ENCODE assay signal across 10 mouse cellular contexts in genomic region chr1:133222445-133222995, GRCm38 (mm10). TPM values are rescaled to one million over a fixed set of nuclear protein-coding genes. Genes with fewer than 3 reads are reported as not detected.
DNase-seq lines count a peak whose midpoint lies in the region; ATAC-seq and TF ChIP-seq lines count a peak whose summit lies in the region.
"Had no signal": no experiment of that assay in that cellular context is flagged by ENCODE, and none has a peak within 500 bp of the region (broad histone marks: within the 10 kb centered on the region; RNA-seq: fewer than 3 reads in every experiment).

No protein-coding gene starts in this region.

- no peak overlapping the region for H3K4me3 ChIP-seq in liver, adult 2 months (ENCODE audit: insufficient read depth, low read depth, low read length)
- no peak overlapping the region for H3K4me3 ChIP-seq in liver, embryonic 11.5 days (ENCODE audit: low read depth, low read length)
- H3K4me3 ChIP-seq in forebrain, embryonic 15.5 days: no peak overlapping the region
- no peak overlapping the region for H3K4me3 ChIP-seq in hindbrain, embryonic 14.5 days (replicated peaks; ENCODE audit: low read length)
- no peak overlapping the region for H3K4me3 ChIP-seq in myocyte
- H3K4me3 ChIP-seq: limb, embryonic 12.5 days had no signal

- H3K4me1 ChIP-seq in liver, adult 2 months (ENCODE audit: control insufficient read depth, insufficient read depth, low read length): peaks cover 38% of the 10 kb centered on the region
- peaks cover 6% of the 10 kb centered on the region for H3K4me1 ChIP-seq in liver, embryonic 11.5 days (replicated peaks; ENCODE audit: control insufficient read depth, insufficient read depth, low read length)
- peaks cover 37% of the 10 kb centered on the region for H3K4me1 ChIP-seq in forebrain, embryonic 15.5 days
- peaks cover 34% of the 10 kb centered on the region for H3K4me1 ChIP-seq in hindbrain, embryonic 14.5 days (replicated peaks; ENCODE audit: control insufficient read depth, insufficient read depth, low read length)

- peak overlapping the region; percentile 39 for H3K27ac ChIP-seq in liver, adult 2 months (replicated peaks; ENCODE audit: insufficient read depth, low read depth, low read length)
- H3K27ac ChIP-seq in liver, embryonic 11.5 days (ENCODE audit: low read depth, low read length): no peak overlapping the region
- no peak overlapping the region for H3K27ac ChIP-seq in forebrain, embryonic 15.5 days (replicated peaks)
- H3K27ac ChIP-seq in hindbrain, embryonic 14.5 days: peak overlapping the region; percentile 45; the same call in 1 of the 2 replicates
- H3K27ac ChIP-seq: limb, embryonic 12.5 days had no signal

- H3K36me3 ChIP-seq in liver, adult 2 months (ENCODE audit: control insufficient read depth, insufficient read depth, low read length): no peaks in the 10 kb centered on the region
- H3K36me3 ChIP-seq in liver, embryonic 11.5 days (ENCODE audit: control insufficient read depth, insufficient read depth, low read length): no peaks in the 10 kb centered on the region
- H3K36me3 ChIP-seq in forebrain, embryonic 15.5 days: no peaks in the 10 kb centered on the region
- no peaks in the 10 kb centered on the region for H3K36me3 ChIP-seq in hindbrain, embryonic 14.5 days (replicated peaks; ENCODE audit: control insufficient read depth, insufficient read depth)
- no peaks in the 10 kb centered on the region for H3K36me3 ChIP-seq in myocyte (ENCODE audit: control insufficient read depth, insufficient read depth)
- H3K36me3 ChIP-seq: limb, embryonic 12.5 days had no signal

- no peaks in the 10 kb centered on the region for H3K79me2 ChIP-seq in liver, adult 2 months (ENCODE audit: control insufficient read depth, insufficient read depth, low read length)
- no peaks in the 10 kb centered on the region for H3K79me2 ChIP-seq in myocyte (ENCODE audit: control insufficient read depth, insufficient read depth)

- no peak for TF ChIP-seq CTCF in liver, adult 2 months (IDR thresholded peaks at IDR 0.05; ENCODE audit: low read depth, low read length)

- 27% methylated on average over 6 of the region's 6 CpGs for WGBS in liver, adult 2 months
- WGBS in liver, embryonic 11.5 days: 42% methylated on average over 6 of the region's 6 CpGs
- 24% methylated on average over 6 of the region's 6 CpGs for WGBS in forebrain, embryonic 15.5 days
- WGBS in hindbrain, embryonic 14.5 days: 29% methylated on average over 6 of the region's 6 CpGs

- ATAC-seq in liver, embryonic 11.5 days (replicated peaks; ENCODE audit: low FRiP score): no peak
- 0 out of 2 replicates have a peak, but pooled peaks have one; percentile 19 for ATAC-seq in forebrain, embryonic 15.5 days (replicated peaks)
- no peak for ATAC-seq in hindbrain, embryonic 14.5 days (ENCODE audit: low FRiP score)

- no peak overlapping the region for H3K4me2 ChIP-seq in liver, embryonic 11.5 days
- H3K4me2 ChIP-seq in forebrain, embryonic 15.5 days (replicated peaks): no peak overlapping the region
- H3K4me2 ChIP-seq in hindbrain, embryonic 14.5 days (replicated peaks): no peak overlapping the region
- H3K4me2 ChIP-seq in myocyte (ENCODE audit: low read depth): peak overlapping the region; percentile 18
- H3K4me2 ChIP-seq: limb, embryonic 12.5 days had no signal

- no peak for TF ChIP-seq POLR2A in liver, adult 2 months (IDR thresholded peaks at IDR 0.05; ENCODE audit: extremely low read depth, insufficient read depth, low read length)
- TF ChIP-seq POLR2A in myocyte (IDR thresholded peaks at IDR 0.05; ENCODE audit: insufficient read length, low read depth): no peak

- H3K9me3 ChIP-seq in liver, embryonic 11.5 days (ENCODE audit: control insufficient read depth, low read length): no peaks in the 10 kb centered on the region
- no peaks in the 10 kb centered on the region for H3K9me3 ChIP-seq in forebrain, embryonic 15.5 days
- H3K9me3 ChIP-seq in hindbrain, embryonic 14.5 days (ENCODE audit: control insufficient read depth, low read length): no peaks in the 10 kb centered on the region
- H3K9me3 ChIP-seq: limb, embryonic 12.5 days had no signal

- DNase-seq in liver, adult 2 months (ENCODE audit: extremely low read depth, low read depth, low spot score): peak; percentile 45
- DNase-seq in liver, embryonic 11.5 days (ENCODE audit: low spot score): no peak
- no peak for DNase-seq in hindbrain, embryonic 14.5 days (ENCODE audit: low spot score)
- no peak for DNase-seq in urinary bladder, adult 2 months (ENCODE audit: low spot score)
- no peak for DNase-seq in cerebellum, adult 11-12 months
- DNase-seq in thymus, postnatal 25 days: no peak
- DNase-seq: gastrocnemius, postnatal 14 days had no signal

- no peak overlapping the region for H3ac ChIP-seq in myocyte (ENCODE audit: control insufficient read depth, insufficient read length)

- peak overlapping the region; percentile 35; the same call in 1 of the 2 replicates for H3K9ac ChIP-seq in liver, adult 2 months (ENCODE audit: low read depth, low read length)
- H3K9ac ChIP-seq in liver, embryonic 11.5 days (ENCODE audit: low read depth, low read length): no peak overlapping the region
- H3K9ac ChIP-seq in forebrain, embryonic 15.5 days (replicated peaks): no peak overlapping the region
- no peak overlapping the region for H3K9ac ChIP-seq in hindbrain, embryonic 14.5 days
- H3K9ac ChIP-seq: limb, embryonic 12.5 days had no signal

- H3K27me3 ChIP-seq in liver, adult 2 months (ENCODE audit: control insufficient read depth, insufficient read depth, low read length): no peaks in the 10 kb centered on the region
- peaks cover 25% of the 10 kb centered on the region for H3K27me3 ChIP-seq in liver, embryonic 11.5 days (replicated peaks; ENCODE audit: control insufficient read depth, insufficient read depth, low read length)
- H3K27me3 ChIP-seq in forebrain, embryonic 15.5 days: no peaks in the 10 kb centered on the region
- no peaks in the 10 kb centered on the region for H3K27me3 ChIP-seq in hindbrain, embryonic 14.5 days (ENCODE audit: control insufficient read depth, insufficient read depth, low read length)
- peaks cover 6% of the 10 kb centered on the region for H3K27me3 ChIP-seq in myocyte (ENCODE audit: control insufficient read depth, insufficient read depth, insufficient read length)

TF ChIP-seq in myocyte, 11 proteins besides CTCF, POLR2A, EP300 and RAD21:
- TF ChIP-seq POLR2AphosphoS2 (IDR thresholded peaks at IDR 0.05; ENCODE audit: insufficient read length, low read depth) (no peak), MYOD1 (IDR thresholded peaks at IDR 0.05; ENCODE audit: control insufficient read depth in 1 of 3, insufficient read length in 2 of 3, low read depth in 2 of 3) (peak in 2 of 3 experiments; percentile 54 to 86), SRF (IDR thresholded peaks at IDR 0.05; ENCODE audit: control insufficient read depth, insufficient read length, low read depth) (no peak), TCF12 (IDR thresholded peaks at IDR 0.05; ENCODE audit: insufficient read depth, poor library complexity, severe bottlenecking) (peak; percentile 14), CEBPB (IDR thresholded peaks at IDR 0.05; ENCODE audit: insufficient read depth, poor library complexity, severe bottlenecking) (no peak), USF1 (IDR thresholded peaks at IDR 0.05; ENCODE audit: low read depth) (no peak), REST (IDR thresholded peaks at IDR 0.05; ENCODE audit: insufficient read depth, insufficient read length) (no peak), MAX (IDR thresholded peaks at IDR 0.05; ENCODE audit: low read depth) (no peak), E2F4 (IDR thresholded peaks at IDR 0.05; ENCODE audit: insufficient read depth) (no peak), MYOG (IDR thresholded peaks at IDR 0.05; ENCODE audit: control insufficient read depth in 1 of 3, insufficient read depth in 1 of 3, insufficient read length in 2 of 3, low read depth in 2 of 3) (peak in 2 of 3 experiments; percentile 25 to 73), TCF3 (IDR thresholded peaks at IDR 0.05; ENCODE audit: insufficient read length, low read depth) (peak; percentile 16)
TF ChIP-seq in myocyte: peak in this region for 4.

RNA-seq across cellular contexts. Expression of gene Plekha6, which starts 58.5 kb away (rescaled TPM):
- total RNA-seq in liver, adult 2 months (2014; rRNA removed): 20.5 and 22.8 TPM in 2 replicates
- 29.0 and 37.2 TPM in 2 replicates for polyA plus RNA-seq in liver, adult 2 months (2012; rRNA removed)
- polyA plus RNA-seq in liver, embryonic 11.5 days (2014; fragmentation: Nextera tagmentation; extraction: Ambion mirVana): 4.1 and 4.3 TPM in 2 replicates
- polyA plus RNA-seq in forebrain, embryonic 15.5 days (2015; fragmentation: Nextera tagmentation; extraction: Ambion mirVana): 10.6 and 12.8 TPM in 2 replicates
- 21.4 and 22.2 TPM in 2 replicates for polyA plus RNA-seq in hindbrain, embryonic 14.5 days (2014; fragmentation: Nextera tagmentation; extraction: Ambion mirVana)
- polyA plus RNA-seq in myocyte (2012; fragmentation: generic; extraction: Trizol): 0.12 TPM
- polyA plus RNA-seq in urinary bladder, adult 2 months (2012; rRNA removed): 81.1 and 94.9 TPM in 2 replicates

Comparison
In these comparisons a context has a peak if more than half of its experiments do, and no peak if none do; other contexts are left out.
1. H3K27ac ChIP-seq: peak in liver, adult 2 months (single experiment) and hindbrain, embryonic 14.5 days (single experiment); none in liver, embryonic 11.5 days (single experiment) and forebrain, embryonic 15.5 days (single experiment).